Mouse (Mus musculus) lung, postnatal 10 days (tissue): ENCODE results near the gene Il9r.

ENCODE experiments used
- DNase-seq: peaks from one replicate; pipeline ENCODE4 v3.0.0; 2021

Il9r gene

DNA sequence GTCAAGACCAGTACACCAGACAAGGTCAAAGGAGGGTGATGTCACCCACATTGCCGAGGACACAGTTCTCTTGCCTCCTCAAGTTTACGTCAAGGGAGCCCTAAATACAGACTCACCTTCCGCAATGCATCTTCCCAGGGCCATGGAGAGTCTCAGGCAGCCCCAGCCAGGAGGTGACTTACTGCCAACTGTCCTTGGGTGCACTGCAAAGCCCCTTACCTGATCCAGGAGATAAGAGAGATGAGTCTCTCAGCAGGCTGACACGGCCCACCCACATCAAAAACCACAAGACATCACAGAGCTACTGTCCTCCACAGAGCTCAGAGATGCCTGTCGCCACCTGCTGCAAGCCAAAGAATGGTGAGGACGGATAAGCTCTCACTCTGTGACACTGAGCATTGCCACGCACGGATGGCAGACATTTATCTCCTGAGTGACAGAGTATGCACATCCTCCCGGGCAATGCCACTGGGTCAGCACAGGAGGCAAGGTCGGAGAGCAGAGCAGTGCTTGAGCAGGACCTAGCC is at the start of gene Il9r:
TSS of gene Il9r (minus strand) at position 205 of the 527 bp plus-strand sequence.
- DNase-seq, result no peak

DNA sequence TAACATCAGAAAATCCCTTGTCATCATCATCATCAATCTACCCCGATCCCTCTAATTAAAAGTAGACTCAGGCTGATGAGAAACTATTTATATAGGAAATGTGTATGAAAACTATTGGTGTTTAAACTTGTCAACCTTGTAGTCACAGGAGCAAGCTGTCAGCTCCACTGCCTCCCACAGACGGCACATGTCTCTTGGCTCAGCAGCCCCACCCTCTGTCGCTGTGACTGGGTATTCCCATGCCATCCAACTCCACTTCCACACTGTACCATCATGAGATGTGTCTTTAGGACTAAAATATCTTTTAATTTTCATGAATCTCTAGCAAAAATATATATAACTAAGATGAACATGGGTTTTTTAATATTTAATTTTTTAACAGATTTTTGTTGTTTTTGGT is 48.3 kb upstream of the Il9r start:
- no peak for DNase-seq

DNA sequence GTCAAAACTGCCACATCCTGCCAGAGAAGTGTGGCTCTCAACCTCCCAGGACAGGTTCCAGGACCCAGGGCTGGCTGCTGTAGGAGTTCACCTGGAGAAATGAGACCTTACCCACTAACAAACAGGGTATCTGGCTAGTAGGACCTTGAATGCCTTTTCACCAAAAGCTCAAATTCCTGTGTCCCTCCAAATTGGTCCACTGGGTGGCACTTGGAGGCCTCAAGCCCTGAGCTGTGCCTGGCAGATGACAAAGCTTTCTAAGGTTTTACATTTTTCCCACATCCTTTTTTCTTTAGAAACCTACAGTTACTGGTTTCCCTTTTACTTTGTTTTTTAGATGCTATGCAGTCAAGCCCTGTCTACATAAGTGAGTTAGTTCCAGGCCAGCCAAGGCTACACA is 47.0 kb upstream of the Il9r start:
- DNase-seq, result no peak

DNA sequence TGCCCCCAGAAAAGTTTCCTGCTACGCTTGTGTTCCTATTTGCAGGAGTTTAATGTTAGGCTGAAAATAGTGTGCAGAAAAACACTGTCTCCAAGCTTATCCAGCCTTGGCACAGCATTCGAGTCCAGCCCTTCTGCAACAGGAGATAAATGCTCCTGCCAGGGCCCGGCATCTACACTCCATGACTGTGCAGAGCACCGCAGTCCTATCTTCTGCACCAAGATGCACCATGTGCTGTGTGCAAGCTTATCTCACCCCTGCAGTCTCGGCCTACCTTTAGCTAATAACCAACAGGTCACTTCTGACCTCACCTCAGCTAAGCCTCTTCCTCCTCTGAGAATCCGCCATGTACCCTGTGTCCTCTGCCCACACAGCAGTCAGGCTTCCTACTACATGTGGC is 45.5 kb upstream of the Il9r start:
- DNase-seq, result no peak

DNA sequence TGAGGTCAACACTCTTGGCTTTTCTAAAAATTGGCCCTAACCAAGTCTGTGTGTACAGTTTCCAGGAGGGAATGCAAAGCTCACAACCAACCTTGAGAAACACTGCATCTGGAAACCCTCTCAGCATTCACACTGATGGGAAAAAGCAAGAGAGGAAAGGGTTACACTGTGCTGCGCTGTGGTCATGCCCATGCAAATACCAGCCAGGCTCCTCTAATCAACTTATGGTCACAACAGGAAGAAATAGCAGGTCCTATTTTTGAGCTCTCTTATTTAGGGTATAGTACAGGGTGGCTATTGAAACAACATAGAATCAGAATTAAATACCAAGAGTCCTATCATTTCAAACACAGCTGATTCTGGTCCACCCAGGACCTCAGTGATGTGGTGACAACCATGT is 44.5 kb upstream of the Il9r start:
- no peak for DNase-seq

DNA sequence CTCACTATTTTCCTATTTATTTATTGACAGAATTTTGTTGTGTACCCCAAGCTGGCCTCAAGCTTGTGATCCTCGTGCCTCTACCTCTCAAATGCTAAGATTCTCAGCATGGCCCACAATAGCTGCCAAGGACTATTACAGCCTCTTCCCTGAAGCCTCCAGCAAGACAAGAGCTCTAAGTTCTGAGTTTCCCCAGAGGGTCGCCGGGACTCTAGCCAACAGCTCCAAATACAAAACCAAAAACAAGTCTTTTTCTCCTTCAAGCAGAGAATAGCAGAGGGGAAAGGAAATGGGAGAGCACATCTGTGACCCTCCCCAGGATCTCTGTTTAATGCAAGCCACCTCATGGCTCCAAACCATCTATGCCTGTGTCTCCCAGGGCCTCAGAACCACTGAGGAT is 44.0 kb upstream of the Il9r start:
- DNase-seq, result no peak

DNA sequence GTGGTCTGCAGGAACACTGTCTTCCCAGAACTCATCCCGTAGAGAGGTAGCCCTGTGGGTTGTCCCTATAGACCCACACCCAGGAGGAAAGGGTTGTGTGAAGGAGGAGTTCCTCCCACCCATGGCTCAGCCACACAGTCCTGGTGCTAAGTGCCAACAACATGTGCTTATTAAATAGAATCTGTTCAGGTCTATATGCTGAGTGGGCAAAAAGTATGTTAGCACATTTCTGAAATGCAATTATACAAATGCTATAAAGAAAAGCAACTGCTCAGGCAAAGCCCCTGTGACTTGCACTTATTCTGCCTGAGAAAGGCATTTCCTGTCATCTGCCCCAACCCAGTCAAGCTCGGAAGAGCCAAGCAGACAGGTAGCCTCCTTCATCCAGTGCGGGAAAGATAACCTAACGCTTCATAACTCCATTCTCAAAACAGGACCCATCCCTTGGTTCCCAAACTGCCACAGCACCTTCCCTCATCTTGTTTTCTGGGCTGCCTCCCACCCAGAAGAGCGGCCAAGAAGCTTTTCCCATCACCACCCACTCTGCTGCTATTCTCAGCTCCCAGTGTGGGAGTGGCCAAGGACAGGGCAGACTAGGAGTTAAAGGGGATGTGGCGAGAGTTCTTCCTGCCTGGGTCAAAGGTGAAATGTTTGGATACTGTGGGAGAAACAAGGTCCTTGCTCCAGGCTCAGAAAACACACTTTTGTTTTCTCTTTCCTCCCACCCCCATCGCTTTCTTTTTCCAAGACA is 43.3 kb upstream of the Il9r start:
- DNase-seq, result peak; percentile 57

DNA sequence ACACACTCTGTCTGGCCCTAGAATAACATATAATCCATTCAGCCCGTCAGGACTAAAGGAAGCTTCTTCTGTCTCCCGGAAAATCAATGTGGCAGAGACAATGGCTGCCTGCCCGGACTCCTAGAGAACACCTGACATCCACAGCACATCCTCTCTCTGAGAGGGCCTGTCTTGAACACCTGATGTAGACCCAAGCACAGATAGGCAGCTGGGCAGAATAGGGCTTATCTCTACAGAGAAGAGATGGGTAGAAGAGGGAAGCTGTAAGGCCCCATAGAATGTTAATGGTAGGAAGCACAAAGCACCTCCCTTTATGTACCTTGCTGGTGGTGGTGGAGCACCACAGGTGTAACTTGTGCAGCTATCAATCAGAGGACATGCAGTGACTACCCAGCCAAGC is 42.1 kb upstream of the Il9r start:
- no peak for DNase-seq

DNA sequence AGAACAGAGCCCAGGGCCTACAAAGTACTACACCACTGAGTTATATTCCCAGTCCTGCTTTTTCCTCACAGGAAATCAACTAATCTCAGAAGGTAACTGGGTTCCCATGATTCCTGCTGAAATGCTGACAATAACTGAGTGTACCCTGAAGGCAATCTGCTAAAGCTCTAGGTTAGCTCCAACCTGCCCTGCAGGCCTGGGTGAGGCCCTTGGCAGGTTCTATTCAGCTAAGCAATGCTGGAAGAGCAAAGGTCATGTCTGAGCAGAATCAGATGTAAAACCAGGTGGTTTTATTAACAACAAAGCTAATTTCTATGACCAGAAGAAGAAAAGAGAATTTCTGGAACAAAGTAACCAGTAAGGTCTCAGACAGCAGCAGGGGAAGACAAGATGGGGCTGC is 41.3 kb upstream of the Il9r start:
- no peak for DNase-seq

DNA sequence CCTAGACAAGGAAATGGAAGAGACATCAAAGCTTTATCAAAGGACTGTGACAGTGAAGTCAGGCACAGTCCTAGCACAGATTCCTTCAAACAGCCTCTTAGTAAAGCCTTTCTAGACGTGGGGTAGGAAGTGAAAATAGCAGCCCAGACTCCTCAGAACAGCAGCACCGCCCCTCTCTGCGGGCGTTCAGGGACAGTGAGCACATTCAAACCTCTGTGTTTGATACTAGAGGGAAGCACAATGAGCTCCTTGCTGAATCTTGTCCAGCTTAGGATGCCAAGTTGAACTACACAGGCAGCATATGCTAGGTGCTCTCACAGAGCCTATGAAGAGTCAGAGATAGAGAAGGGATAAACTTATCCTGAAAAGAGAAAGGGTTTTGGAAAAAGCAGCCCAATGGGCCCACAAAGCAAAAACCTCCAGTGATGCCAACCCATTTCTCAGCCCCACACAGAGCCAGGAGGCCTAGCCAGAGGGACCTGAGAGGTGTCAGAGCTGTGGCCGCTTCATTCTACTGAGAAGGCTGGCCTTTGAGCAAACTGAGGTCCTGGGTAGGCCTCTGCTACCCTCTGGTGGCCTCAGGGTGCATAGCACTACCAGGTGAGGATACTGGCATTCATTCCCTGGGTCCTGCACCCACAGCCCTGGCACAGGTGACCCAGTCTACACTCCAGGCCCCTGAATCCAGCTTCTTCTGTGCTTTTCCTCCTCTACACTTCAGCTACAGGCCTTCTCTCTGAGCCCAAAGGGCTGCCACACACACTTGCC is 38.2 kb upstream of the Il9r start:
- DNase-seq, result peak; percentile 75

DNA sequence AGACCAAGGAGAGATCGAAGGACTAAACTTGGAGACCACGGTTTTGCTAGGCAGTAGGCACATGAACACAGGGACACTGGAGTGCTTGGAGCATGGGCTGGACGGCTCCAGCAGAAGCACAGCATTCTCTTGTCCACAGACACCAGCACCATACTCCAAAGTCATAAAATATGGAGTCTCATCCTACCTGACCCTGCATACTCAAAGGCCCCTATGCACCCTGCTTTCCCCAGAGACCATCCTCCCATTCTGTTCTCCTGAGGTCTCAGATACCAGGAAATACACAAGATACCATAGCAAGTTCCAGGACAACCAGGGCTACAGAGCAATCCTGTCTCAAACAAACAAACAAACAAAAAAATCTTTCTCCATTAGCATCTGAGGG is 37.3 kb upstream of the Il9r start:
- DNase-seq, result no peak

DNA sequence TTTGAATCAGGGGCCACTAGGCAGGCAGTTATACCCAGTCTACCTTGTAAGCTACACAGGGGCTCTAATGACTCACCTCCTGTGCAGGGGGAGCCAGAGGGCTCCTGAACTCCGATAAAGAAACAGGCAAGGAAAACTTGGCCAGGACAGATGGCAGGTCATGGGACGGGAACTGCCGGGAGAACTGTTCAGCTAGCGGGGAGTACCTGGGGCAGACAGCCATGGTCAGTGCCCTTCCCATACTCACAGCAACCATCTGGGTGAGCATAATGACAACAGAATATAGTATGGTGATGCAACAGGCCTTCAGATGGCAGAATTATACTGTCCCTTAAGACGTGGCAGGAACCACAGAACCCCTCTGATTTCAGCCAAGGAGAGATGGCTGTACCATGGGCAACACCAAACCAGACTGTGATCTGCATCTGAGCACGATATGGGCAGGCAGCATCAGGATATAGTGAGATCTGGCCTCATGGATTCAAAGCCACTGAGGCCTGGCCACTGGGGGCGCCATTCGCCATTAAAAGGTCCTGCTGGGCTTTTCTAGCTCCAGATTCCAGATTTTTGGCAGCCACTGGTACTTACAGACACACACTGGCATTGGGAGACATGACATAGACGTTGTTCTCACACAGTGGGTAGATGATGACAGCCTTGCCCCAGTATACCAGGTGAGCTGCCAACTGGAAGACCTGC is 36.8 kb upstream of the Il9r start:
- DNase-seq, result peak; percentile 82

DNA sequence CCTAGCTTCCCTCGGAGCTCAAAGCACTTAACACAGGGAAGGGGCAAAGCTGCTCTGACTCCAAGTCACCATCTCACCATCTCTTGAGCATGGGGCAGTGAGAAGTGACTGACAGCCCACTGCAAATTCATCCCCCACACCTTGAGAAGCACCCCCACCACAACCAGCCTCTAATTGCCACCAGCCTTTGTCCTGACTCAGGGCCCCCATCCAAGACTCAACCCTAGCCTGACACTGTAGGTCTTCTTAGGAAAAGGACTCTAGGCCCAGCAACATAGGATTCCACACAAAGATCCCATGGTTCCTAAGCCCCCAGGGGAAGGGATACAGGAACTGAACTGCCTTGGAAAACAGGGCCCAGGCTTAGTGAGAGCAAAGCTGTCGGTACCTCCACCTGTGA is 36.1 kb upstream of the Il9r start:
- no peak for DNase-seq

DNA sequence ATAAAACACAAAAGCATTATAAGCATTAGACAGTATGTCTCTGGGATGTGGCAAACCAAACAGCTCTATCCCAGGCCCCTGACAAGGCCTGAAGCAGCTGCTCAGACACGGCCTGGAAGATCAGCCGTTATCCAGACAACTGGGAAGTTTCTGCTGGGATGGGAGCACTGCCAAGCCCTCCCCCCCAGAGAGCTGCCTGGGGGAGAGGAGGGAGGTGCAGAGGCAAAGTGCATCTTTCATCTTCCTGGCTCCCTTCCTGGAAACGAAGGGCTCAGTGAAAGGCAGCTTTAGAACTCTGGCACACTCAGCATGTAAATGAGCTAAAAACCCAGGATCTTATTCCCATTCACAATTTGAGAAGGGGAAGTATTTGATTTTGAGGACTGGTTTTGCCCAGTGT is 35.6 kb upstream of the Il9r start:
- DNase-seq, result peak; percentile 87

DNA sequence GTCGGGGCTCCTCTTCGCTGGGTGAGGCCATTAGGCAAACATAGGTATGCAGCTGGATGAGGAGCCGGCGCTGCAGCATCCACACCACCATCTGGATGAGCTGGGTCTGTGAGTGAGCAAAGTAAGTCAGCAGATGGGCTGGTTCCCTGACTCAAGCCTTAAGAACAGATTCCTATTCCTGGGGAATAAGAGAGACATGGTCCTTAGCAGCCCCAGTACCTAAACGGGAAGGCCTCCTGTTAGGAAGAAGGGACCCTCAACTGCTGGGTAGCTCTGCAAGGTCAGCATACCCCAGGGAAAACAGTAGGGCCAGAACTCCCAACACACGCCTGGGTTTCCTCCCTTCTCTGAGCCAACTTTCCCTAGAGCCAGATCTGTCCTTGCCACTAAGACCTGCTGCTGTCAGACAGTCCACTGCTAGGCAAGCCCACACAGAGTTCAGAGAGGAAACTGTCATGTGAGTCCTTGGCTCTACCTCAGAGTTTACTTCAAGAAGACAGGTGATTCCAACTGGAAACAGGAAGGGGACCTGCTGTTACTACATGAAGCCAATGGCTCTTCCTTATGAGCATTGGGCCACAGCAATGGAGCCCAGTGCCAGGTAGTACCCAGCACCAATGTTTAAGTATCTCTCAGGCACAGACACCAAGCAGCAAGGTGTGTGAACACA is 34.9 kb upstream of the Il9r start:
- no peak for DNase-seq

DNA sequence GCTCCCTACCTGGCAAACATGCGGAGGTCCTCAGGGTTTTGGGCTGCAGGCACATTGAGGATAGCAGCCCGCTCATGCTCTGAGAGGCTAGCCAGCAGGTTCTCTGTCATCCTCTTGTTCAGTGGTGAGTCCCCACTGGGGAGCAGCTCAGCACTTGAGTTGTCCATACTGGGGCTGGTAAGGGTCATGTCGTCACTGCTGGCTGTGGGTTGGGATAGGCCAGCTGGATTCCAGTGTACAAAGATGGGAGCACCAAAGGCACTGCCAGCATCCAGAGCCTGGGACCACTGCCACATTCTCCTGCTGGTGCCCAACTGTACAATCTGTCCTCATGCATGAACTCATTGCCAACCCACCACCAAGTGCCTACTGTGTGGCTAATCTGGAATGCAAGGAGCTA is 33.8 kb upstream of the Il9r start:
- no peak for DNase-seq

DNA sequence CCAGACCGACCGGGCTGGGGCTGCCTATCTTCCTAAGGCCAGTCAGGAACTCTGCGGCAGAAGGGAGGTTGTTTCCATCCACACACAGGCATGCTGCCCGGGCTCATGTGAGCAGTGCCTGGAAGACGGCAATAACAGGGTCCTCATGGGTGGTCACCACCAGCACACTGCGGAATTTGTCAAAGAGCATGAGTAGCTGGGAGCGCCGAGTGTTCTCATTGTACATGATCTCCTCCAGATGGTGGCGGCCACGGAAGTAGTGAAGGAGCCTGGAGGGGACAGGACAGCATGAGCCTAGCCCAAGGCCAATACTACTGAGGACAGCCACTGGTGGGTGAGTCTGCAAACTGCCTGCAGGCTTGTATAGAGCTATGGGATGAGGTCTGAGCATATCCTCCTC is 32.8 kb upstream of the Il9r start:
- no peak for DNase-seq

DNA sequence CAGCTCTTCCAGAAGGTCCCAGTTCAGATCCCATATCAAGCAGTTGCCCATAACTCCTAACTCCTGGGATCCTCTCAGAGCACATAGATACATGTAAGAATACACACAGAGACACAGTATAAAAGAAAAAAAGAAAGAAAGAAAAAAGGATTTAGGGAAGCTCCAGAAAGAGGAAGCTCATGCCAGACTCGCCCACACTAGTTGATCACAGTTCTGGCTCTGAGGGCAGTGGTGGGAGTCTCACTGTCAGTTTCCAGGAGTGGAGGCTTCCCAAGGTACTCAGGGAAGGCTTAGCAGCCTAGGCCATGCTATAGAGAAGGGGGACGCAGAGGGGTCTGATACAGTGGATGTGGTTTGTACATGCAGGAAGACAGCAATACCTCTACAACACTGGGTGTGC is 31.0 kb upstream of the Il9r start:
- DNase-seq, result no peak

DNA sequence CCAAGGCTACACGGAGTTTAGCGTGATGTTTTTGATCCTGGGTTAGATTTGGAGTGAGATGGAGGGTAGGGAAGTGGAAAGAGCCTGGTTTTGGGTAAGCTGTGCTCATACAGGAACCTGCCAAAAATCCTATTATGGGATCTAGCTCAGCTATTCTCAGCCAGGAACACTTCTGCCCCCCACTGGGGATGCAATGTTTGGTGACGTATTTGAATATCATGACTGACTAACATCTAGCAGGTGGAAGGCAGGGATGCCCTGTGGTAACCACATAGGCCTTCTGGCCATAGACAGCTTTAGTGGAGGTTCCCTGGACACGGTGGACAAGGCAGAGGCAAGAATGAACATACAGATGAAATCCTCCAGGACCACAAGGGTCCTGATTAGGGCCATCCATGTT is 30.1 kb upstream of the Il9r start:
- no peak for DNase-seq

DNA sequence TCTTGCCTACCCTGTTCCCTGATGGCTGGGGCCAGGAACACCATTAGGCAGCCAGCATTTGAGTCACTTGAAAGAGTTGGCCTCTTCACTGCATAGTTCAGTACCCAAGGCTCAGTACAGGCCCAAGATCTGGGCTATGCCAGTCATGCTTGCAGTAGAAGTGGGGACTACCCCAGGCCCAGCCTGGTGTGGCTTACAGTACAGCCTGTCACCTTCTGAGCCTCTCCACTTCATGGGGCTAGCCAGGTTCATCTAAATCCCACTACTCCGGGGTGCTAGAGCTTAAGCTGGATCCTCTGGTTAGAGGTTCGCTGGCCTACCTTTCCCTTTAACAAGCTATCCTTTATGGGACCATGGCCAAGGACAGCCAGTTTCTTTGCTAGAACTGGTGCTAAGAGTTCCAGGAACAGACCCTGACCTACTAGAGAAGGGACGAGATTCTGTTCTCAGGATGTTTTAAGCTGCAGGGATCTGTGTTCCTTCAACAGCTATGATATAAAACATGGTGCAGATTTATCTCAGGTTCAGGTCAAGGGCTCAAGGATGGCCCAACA is 28.3 kb upstream of the Il9r start:
- no peak for DNase-seq

DNA sequence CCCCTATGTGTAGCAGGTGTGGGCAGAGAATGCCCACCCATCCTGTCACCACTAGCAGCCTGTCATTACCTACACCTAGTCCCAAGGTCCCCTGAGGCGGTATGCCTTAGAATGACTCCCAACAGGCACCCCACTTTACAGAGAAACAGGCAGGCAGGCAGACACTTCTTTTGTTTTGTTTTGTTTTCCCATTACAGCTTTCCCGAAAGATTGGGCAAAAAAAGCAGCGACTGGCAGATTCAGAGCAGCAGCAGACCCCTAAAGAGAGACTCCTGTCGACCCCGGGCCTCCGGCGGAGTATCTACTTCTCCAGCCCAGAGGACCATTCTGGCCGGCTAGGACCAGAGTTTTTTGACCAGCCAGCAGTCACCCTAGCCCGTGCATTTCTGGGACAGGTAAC is 27.5 kb upstream of the Il9r start:
- DNase-seq, result no peak

DNA sequence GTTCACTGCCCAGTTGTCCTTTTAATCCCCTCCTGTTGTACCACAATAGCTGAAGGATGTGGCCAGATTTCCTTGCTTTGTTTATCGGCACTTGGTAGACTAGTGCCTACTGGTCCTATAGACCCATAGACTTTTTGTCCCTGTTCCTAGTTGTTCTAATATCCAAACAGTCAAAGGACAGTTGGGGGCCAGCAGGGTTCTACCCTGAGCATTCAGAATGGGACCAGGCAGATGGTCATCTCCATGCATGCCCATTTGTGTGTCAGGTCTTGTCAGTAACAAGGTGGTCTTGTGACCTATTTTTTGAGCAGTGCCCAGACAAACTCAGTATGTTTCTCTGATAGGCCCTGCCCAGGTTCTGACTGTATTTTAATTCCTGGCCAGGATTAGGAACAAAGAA is 27.0 kb upstream of the Il9r start:
- DNase-seq, result no peak
